Mouse (Mus musculus): ENCODE results near the gene Itpr2. TPM values are rescaled to one million over a fixed set of nuclear protein-coding genes. Genes with fewer than 3 reads are reported as not detected.

The Itpr2 gene
- polyA plus RNA-seq, 1 experiment from 2014 or later = 33.6 TPM

- Histone ChIP-seq H3K36me3 (ENCODE audit: control insufficient read depth, insufficient read depth, low read length) (0 out of 2 replicates have a peak, but pooled peaks cover 6% of the 10 kb centered on the region), H3K4me3 (ENCODE audit: low read depth, low read length) (no peak overlapping the region), H3K27me3 (ENCODE audit: control insufficient read depth, insufficient read depth, low read length) (no peaks in the 10 kb centered on the region), H3K4me2 (no peak overlapping the region), H3K9ac (ENCODE audit: low read depth, low read length) (no peak overlapping the region), H3K27ac (ENCODE audit: low read depth, low read length) (no peak overlapping the region), H3K9me3 (replicated peaks; ENCODE audit: control insufficient read depth, low read length) (no peaks in the 10 kb centered on the region; the same call in 1 of the 2 replicates), H3K4me1 (ENCODE audit: control insufficient read depth, insufficient read depth, low read length) (no peaks in the 10 kb centered on the region)
- 76% methylated on average over 5 of the region's 5 CpGs for WGBS (ENCODE audit: insufficient replicate concordance)
- ATAC-seq (replicated peaks; ENCODE audit: insufficient number of reproducible peaks, low FRiP score, low TSS enrichment) = no peak
Observed at GRCm38 (mm10) chr6:146191931-146192330, 310.1 kb downstream of the Itpr2 start.

GRCm38 (mm10) chr6:146190006-146190405, 312.0 kb downstream of the Itpr2 start:
- Histone ChIP-seq H3K4me2 (no peak overlapping the region), H3K4me3 (ENCODE audit: low read depth, low read length) (no peak overlapping the region), H3K4me1 (ENCODE audit: control insufficient read depth, insufficient read depth, low read length) (no peaks in the 10 kb centered on the region), H3K27me3 (ENCODE audit: control insufficient read depth, insufficient read depth, low read length) (no peaks in the 10 kb centered on the region), H3K9me3 (replicated peaks; ENCODE audit: control insufficient read depth, low read length) (no peaks in the 10 kb centered on the region; the same call in 1 of the 2 replicates), H3K27ac (ENCODE audit: low read depth, low read length) (no peak overlapping the region), H3K9ac (ENCODE audit: low read depth, low read length) (no peak overlapping the region), H3K36me3 (ENCODE audit: control insufficient read depth, insufficient read depth, low read length) (0 out of 2 replicates have a peak, but pooled peaks cover 6% of the 10 kb centered on the region)
- WGBS (ENCODE audit: insufficient replicate concordance) = 65% methylated on average over 8 of the region's 8 CpGs
- no peak for ATAC-seq (replicated peaks; ENCODE audit: insufficient number of reproducible peaks, low FRiP score, low TSS enrichment)

- H3K27ac ChIP-seq (ENCODE audit: low read depth, low read length) = no peak overlapping the region
- no peak overlapping the region for H3K9ac ChIP-seq (ENCODE audit: low read depth, low read length)
- WGBS (ENCODE audit: insufficient replicate concordance) = 84% methylated on average over 2 of the region's 2 CpGs
- H3K4me1 ChIP-seq (ENCODE audit: control insufficient read depth, insufficient read depth, low read length) = no peaks in the 10 kb centered on the region
- no peaks in the 10 kb centered on the region for H3K9me3 ChIP-seq (replicated peaks; ENCODE audit: control insufficient read depth, low read length)
- H3K36me3 ChIP-seq (ENCODE audit: control insufficient read depth, insufficient read depth, low read length) = no peaks in the 10 kb centered on the region
- H3K4me2 ChIP-seq = no peak overlapping the region
- ATAC-seq (replicated peaks; ENCODE audit: insufficient number of reproducible peaks, low FRiP score, low TSS enrichment) = no peak
- H3K27me3 ChIP-seq (ENCODE audit: control insufficient read depth, insufficient read depth, low read length) = no peaks in the 10 kb centered on the region
- H3K4me3 ChIP-seq (ENCODE audit: low read depth, low read length) = no peak overlapping the region
Observed at GRCm38 (mm10) chr6:146185532-146185931, 316.5 kb downstream of the Itpr2 start.

DNA sequence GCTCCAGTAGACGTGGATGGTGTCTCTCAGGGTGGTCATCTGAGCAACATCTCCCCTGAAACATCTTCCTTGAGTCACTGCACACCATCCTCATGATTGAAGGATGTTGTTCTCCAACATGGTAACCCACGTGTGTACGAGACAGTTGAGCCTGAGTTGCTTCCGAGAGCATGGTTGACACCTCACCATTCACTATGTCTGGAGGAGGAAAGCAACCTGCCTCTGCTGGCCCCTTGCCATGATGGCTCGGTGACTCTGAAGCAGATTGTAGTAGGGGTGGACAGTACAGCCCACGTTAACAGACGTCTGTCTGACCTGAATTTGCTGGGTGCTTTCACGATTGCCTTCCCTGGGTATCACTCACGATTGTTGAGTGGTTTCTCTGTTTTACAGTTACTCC, 317.3 kb downstream of the Itpr2 start:
- H3K9me3 ChIP-seq (replicated peaks; ENCODE audit: control insufficient read depth, low read length) = no peaks in the 10 kb centered on the region
- H3K4me3 ChIP-seq (ENCODE audit: low read depth, low read length) = no peak overlapping the region
- H3K4me2 ChIP-seq = no peak overlapping the region
- H3K4me1 ChIP-seq (ENCODE audit: control insufficient read depth, insufficient read depth, low read length) = no peaks in the 10 kb centered on the region
- no peak overlapping the region for H3K27ac ChIP-seq (ENCODE audit: low read depth, low read length)
- ATAC-seq (replicated peaks; ENCODE audit: insufficient number of reproducible peaks, low FRiP score, low TSS enrichment) = no peak
- H3K9ac ChIP-seq (ENCODE audit: low read depth, low read length) = no peak overlapping the region
- no peaks in the 10 kb centered on the region for H3K27me3 ChIP-seq (ENCODE audit: control insufficient read depth, insufficient read depth, low read length)
- WGBS (ENCODE audit: insufficient replicate concordance) = 81% methylated on average over 9 of the region's 9 CpGs
- H3K36me3 ChIP-seq (ENCODE audit: control insufficient read depth, insufficient read depth, low read length) = no peaks in the 10 kb centered on the region

- 86% methylated on average over 4 of the region's 4 CpGs for WGBS (ENCODE audit: insufficient replicate concordance)
- Histone ChIP-seq H3K9ac (ENCODE audit: low read depth, low read length) (no peak overlapping the region), H3K4me2 (no peak overlapping the region), H3K27me3 (ENCODE audit: control insufficient read depth, insufficient read depth, low read length) (no peaks in the 10 kb centered on the region), H3K9me3 (replicated peaks; ENCODE audit: control insufficient read depth, low read length) (no peaks in the 10 kb centered on the region), H3K36me3 (ENCODE audit: control insufficient read depth, insufficient read depth, low read length) (no peaks in the 10 kb centered on the region), H3K4me1 (ENCODE audit: control insufficient read depth, insufficient read depth, low read length) (no peaks in the 10 kb centered on the region), H3K27ac (ENCODE audit: low read depth, low read length) (no peak overlapping the region), H3K4me3 (ENCODE audit: low read depth, low read length) (no peak overlapping the region)
- ATAC-seq (replicated peaks; ENCODE audit: insufficient number of reproducible peaks, low FRiP score, low TSS enrichment) = no peak
Observed at GRCm38 (mm10) chr6:146174644-146175250, 327.3 kb downstream of the Itpr2 start.

GRCm38 (mm10) chr6:146170603-146171051, 331.4 kb downstream of the Itpr2 start:
- H3K36me3 ChIP-seq (ENCODE audit: control insufficient read depth, insufficient read depth, low read length) = no peaks in the 10 kb centered on the region
- H3K4me1 ChIP-seq (ENCODE audit: control insufficient read depth, insufficient read depth, low read length) = no peaks in the 10 kb centered on the region
- H3K4me2 ChIP-seq = no peak overlapping the region
- H3K9ac ChIP-seq (ENCODE audit: low read depth, low read length) = no peak overlapping the region
- H3K9me3 ChIP-seq (replicated peaks; ENCODE audit: control insufficient read depth, low read length) = no peaks in the 10 kb centered on the region
- WGBS (ENCODE audit: insufficient replicate concordance) = 73% methylated on average over 14 of the region's 14 CpGs
- ATAC-seq (replicated peaks; ENCODE audit: insufficient number of reproducible peaks, low FRiP score, low TSS enrichment) = no peak
- H3K4me3 ChIP-seq (ENCODE audit: low read depth, low read length) = no peak overlapping the region
- no peak overlapping the region for H3K27ac ChIP-seq (ENCODE audit: low read depth, low read length)
- no peaks in the 10 kb centered on the region for H3K27me3 ChIP-seq (ENCODE audit: control insufficient read depth, insufficient read depth, low read length)

DNA sequence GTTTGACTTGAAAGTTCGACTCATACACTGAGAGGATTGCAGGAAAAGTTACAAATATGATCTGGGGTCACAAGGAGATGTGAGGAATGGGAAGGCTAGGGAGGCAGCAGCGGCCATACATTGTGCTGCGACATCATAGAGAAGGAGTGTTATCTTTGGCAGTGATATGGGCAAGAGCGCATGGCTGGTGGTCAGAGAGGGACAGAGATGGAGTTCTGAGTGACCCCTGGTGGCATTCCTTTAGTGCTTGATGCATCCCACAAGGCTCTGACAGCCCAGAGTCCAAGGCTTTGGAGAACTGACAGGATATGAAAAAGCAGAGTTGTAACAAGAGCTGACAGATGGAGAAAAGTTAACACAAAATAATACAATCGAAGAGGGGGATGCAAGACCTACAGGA, 334.8 kb downstream of the Itpr2 start:
- no peak for ATAC-seq (replicated peaks; ENCODE audit: insufficient number of reproducible peaks, low FRiP score, low TSS enrichment)
- Histone ChIP-seq H3K4me2 (no peak overlapping the region), H3K4me3 (ENCODE audit: low read depth, low read length) (no peak overlapping the region), H3K9ac (ENCODE audit: low read depth, low read length) (no peak overlapping the region), H3K36me3 (ENCODE audit: control insufficient read depth, insufficient read depth, low read length) (no peaks in the 10 kb centered on the region), H3K27ac (ENCODE audit: low read depth, low read length) (no peak overlapping the region), H3K4me1 (ENCODE audit: control insufficient read depth, insufficient read depth, low read length) (no peaks in the 10 kb centered on the region; the same call in 1 of the 2 replicates), H3K27me3 (ENCODE audit: control insufficient read depth, insufficient read depth, low read length) (no peaks in the 10 kb centered on the region), H3K9me3 (replicated peaks; ENCODE audit: control insufficient read depth, low read length) (no peaks in the 10 kb centered on the region)
- WGBS (ENCODE audit: insufficient replicate concordance) = 44% methylated on average over 5 of the region's 5 CpGs

GRCm38 (mm10) chr6:146159641-146160040, 342.4 kb downstream of the Itpr2 start:
- Histone ChIP-seq H3K27ac (ENCODE audit: low read depth, low read length) (no peak overlapping the region), H3K27me3 (ENCODE audit: control insufficient read depth, insufficient read depth, low read length) (no peaks in the 10 kb centered on the region), H3K4me3 (ENCODE audit: low read depth, low read length) (no peak overlapping the region), H3K4me2 (no peak overlapping the region), H3K9me3 (replicated peaks; ENCODE audit: control insufficient read depth, low read length) (no peaks in the 10 kb centered on the region), H3K9ac (ENCODE audit: low read depth, low read length) (no peak overlapping the region), H3K4me1 (ENCODE audit: control insufficient read depth, insufficient read depth, low read length) (peaks cover 2% of the 10 kb centered on the region; the same call in 1 of the 2 replicates), H3K36me3 (ENCODE audit: control insufficient read depth, insufficient read depth, low read length) (no peaks in the 10 kb centered on the region)
- WGBS (ENCODE audit: insufficient replicate concordance) = 67% methylated on average over 4 of the region's 4 CpGs
- ATAC-seq (replicated peaks; ENCODE audit: insufficient number of reproducible peaks, low FRiP score, low TSS enrichment) = no peak

DNA sequence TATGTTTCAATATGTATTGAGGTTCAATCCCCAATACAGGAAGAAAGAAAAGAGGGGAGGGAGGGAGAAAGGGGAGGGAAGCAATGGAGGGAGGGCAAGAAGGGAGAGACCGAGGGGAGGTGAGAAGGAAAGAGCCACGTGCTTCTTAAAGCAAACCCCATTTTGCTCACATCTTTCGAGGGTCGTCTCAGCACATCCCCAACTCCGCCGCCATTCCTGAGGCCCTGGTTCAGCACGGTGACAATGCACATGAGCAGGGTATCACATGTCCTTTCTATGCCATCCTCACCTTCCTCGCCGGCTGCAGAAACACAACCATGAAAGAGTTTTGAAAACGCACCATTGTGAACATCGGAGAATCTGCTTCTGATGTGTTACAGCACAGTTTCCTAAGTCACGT, 343.3 kb downstream of the Itpr2 start:
- Histone ChIP-seq H3K4me2 (no peak overlapping the region), H3K4me3 (ENCODE audit: low read depth, low read length) (no peak overlapping the region), H3K4me1 (ENCODE audit: control insufficient read depth, insufficient read depth, low read length) (peaks cover 2% of the 10 kb centered on the region; the same call in 1 of the 2 replicates), H3K27me3 (ENCODE audit: control insufficient read depth, insufficient read depth, low read length) (no peaks in the 10 kb centered on the region), H3K9me3 (replicated peaks; ENCODE audit: control insufficient read depth, low read length) (no peaks in the 10 kb centered on the region), H3K9ac (ENCODE audit: low read depth, low read length) (no peak overlapping the region), H3K36me3 (ENCODE audit: control insufficient read depth, insufficient read depth, low read length) (no peaks in the 10 kb centered on the region), H3K27ac (ENCODE audit: low read depth, low read length) (no peak overlapping the region)
- 91% methylated on average over 12 of the region's 12 CpGs for WGBS (ENCODE audit: insufficient replicate concordance)
- ATAC-seq (replicated peaks; ENCODE audit: insufficient number of reproducible peaks, low FRiP score, low TSS enrichment) = no peak

All from heart, embryonic 11.5 days (tissue).